Mouse (Mus musculus): ENCODE results near the gene Fcnb.

Gene Fcnb

GRCm38 (mm10) chr2:28084768-28085167, at the start of gene Fcnb:
TSS of gene Fcnb (minus strand) at chr2:28084885.
- DNase-seq (ENCODE audit: low read depth, low spot score) = no peak

- DNase-seq (ENCODE audit: low read depth, low spot score) = no peak
Observed at GRCm38 (mm10) chr2:28133833-28134232, 49.1 kb upstream of the Fcnb start.

- DNase-seq (ENCODE audit: low read depth, low spot score) = no peak
Observed at GRCm38 (mm10) chr2:28132117-28132516, 47.4 kb upstream of the Fcnb start.

GRCm38 (mm10) chr2:28126763-28127438, 42.2 kb upstream of the Fcnb start:
- DNase-seq (ENCODE audit: low read depth, low spot score) = no peak

- DNase-seq (ENCODE audit: low read depth, low spot score) = no peak
Observed at GRCm38 (mm10) chr2:28123910-28124309, 39.2 kb upstream of the Fcnb start.

- DNase-seq (ENCODE audit: low read depth, low spot score) = no peak
Observed at GRCm38 (mm10) chr2:28121309-28121708, 36.6 kb upstream of the Fcnb start.

- peak; percentile 6 for DNase-seq (ENCODE audit: low read depth, low spot score)
Observed at GRCm38 (mm10) chr2:28120342-28120741, 35.7 kb upstream of the Fcnb start.

- DNase-seq (ENCODE audit: low read depth, low spot score) = no peak
Observed at GRCm38 (mm10) chr2:28118518-28119116, 33.9 kb upstream of the Fcnb start.

GRCm38 (mm10) chr2:28117490-28118308, 33.0 kb upstream of the Fcnb start:
- DNase-seq (ENCODE audit: low read depth, low spot score) = no peak

GRCm38 (mm10) chr2:28108763-28109162, 24.1 kb upstream of the Fcnb start:
- no peak for DNase-seq (ENCODE audit: low read depth, low spot score)

GRCm38 (mm10) chr2:28106002-28106401, 21.3 kb upstream of the Fcnb start:
- DNase-seq (ENCODE audit: low read depth, low spot score) = peak; percentile 8

GRCm38 (mm10) chr2:28103653-28104052, 19.0 kb upstream of the Fcnb start:
- DNase-seq (ENCODE audit: low read depth, low spot score) = peak; percentile 13

GRCm38 (mm10) chr2:28101892-28102291, 17.2 kb upstream of the Fcnb start:
- no peak for DNase-seq (ENCODE audit: low read depth, low spot score)

- DNase-seq (ENCODE audit: low read depth, low spot score) = no peak
Observed at GRCm38 (mm10) chr2:28100796-28101483, 16.3 kb upstream of the Fcnb start.

GRCm38 (mm10) chr2:28098547-28099505, 14.1 kb upstream of the Fcnb start:
- DNase-seq (ENCODE audit: low read depth, low spot score) = no peak

GRCm38 (mm10) chr2:28096751-28097309, 12.1 kb upstream of the Fcnb start:
- no peak for DNase-seq (ENCODE audit: low read depth, low spot score)

GRCm38 (mm10) chr2:28092099-28092498, 7.4 kb upstream of the Fcnb start:
- DNase-seq (ENCODE audit: low read depth, low spot score) = no peak

GRCm38 (mm10) chr2:28091042-28091441, 6.4 kb upstream of the Fcnb start:
- DNase-seq (ENCODE audit: low read depth, low spot score) = no peak

- no peak for DNase-seq (ENCODE audit: low read depth, low spot score)
Observed at GRCm38 (mm10) chr2:28090299-28091008, 5.8 kb upstream of the Fcnb start.

GRCm38 (mm10) chr2:28089095-28089494, 4.4 kb upstream of the Fcnb start:
- no peak for DNase-seq (ENCODE audit: low read depth, low spot score)
